Comparison of ENCODE assay signal across 8 mouse cellular contexts in the genomic region with DNA sequence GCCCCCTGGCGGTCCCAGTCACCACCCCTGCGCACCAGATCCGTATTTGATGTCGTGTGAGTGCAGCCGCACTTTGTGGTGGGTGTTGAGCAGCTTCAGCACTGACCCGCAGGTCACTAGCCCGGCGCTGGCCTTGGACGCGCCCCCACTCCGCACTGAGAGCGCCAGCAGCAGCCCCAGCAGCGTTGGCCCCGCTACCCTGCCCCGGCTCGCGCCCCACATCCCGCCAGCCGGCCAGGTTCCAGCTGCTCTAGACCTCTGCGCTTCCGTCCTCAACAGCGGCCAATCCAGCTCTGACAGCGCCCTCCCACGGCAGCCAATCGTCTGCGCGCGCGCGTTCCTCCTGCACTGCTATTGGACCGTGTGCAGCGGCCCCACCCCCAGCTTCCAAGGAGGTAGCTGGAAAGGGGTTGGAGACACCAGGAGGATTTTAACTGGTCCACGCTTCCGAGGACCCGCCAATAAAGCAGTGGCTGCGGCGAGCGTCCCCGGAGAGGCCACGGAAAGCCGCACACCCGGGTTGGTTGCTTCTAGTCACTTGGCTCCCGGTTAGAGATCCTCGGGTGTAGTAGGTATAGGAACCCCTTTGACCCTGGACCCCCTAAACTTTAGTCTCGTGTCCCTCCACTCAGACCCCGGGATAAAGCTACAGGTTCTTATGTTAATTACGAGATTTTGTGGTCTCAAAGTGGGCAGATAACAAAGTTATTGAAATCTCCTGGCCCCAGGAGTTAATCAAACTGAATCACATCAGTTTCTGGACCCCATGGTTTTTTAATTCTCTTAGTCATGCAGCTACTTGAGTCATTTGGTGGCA. TPM values are rescaled to one million over a fixed set of nuclear protein-coding genes. Genes with fewer than 3 reads are reported as not detected.
DNase-seq lines count a peak whose midpoint lies in the region; ATAC-seq lines count a peak whose summit lies in the region.

A gene (minus strand): TSS at position 295 of the 817 bp plus-strand sequence.

- peak; percentile 98 for ATAC-seq in hindbrain, embryonic 13.5 days (ENCODE audit: low FRiP score)

- no peaks in the 10 kb centered on the region for H3K9me3 ChIP-seq in hindbrain, embryonic 13.5 days

- peaks cover 18% of the 10 kb centered on the region for H3K4me1 ChIP-seq in hindbrain, embryonic 13.5 days (replicated peaks)

- 0 out of 2 replicates have a peak, but pooled peaks cover 2% of the 10 kb centered on the region for H3K27me3 ChIP-seq in hindbrain, embryonic 13.5 days

- peak within 1 kb of the TSS; percentile 95 for H3K4me2 ChIP-seq in hindbrain, embryonic 13.5 days

- H3K4me3 ChIP-seq in hindbrain, embryonic 13.5 days, result peak within 1 kb of the TSS; percentile 62

- no peaks in the 10 kb centered on the region for H3K36me3 ChIP-seq in hindbrain, embryonic 13.5 days

- peak within 1 kb of the TSS; percentile 79 for H3K9ac ChIP-seq in hindbrain, embryonic 13.5 days

- WGBS in hindbrain, embryonic 13.5 days, result under 1% methylated on average over 47 of the region's 47 CpGs

- peak; percentile 98 for DNase-seq in NIH3T3 (ENCODE audit: low read depth)
- DNase-seq in cerebellum, postnatal 10 days, result peak; percentile 99
- DNase-seq in frontal cortex, postnatal 14 days (ENCODE audit: low spot score in 2 of 2), result peak; percentile 95 to 98
- DNase-seq in layer of hippocampus, postnatal 25 days (ENCODE audit: extremely low spot score in 1 of 2, low spot score in 1 of 2), result peak; percentile 94 to 95
- peak; percentile 97 for DNase-seq in lung, postnatal 25 days (ENCODE audit: low spot score)
- peak; percentile 99 for DNase-seq in retina, embryonic 14.5 days (ENCODE audit: low spot score)
- peak; percentile 98 for DNase-seq in thymus, postnatal 4 days

- peak within 1 kb of the TSS; percentile 85 for H3K27ac ChIP-seq in hindbrain, embryonic 13.5 days

RNA-seq across cellular contexts. Expression of the gene that starts here (rescaled TPM):
- polyA plus RNA-seq in hindbrain, embryonic 13.5 days (2015; fragmentation: Nextera tagmentation; extraction: Ambion mirVana), result 37.8 and 43.4 TPM in 2 replicates
- 10 to 100 TPM; 16.4 to 27.1 TPM for total RNA-seq in layer of hippocampus, postnatal 25 days (2021)

Comparison
In these comparisons a context has a peak if more than half of its experiments do, and no peak if none do; other contexts are left out.
1. Peak in every context shown above with its lines: DNase-seq, ATAC-seq, H3K4me3 ChIP-seq and H3K27ac ChIP-seq.